ENCODE assay signal across 8 mouse cellular contexts in the genomic region with DNA sequence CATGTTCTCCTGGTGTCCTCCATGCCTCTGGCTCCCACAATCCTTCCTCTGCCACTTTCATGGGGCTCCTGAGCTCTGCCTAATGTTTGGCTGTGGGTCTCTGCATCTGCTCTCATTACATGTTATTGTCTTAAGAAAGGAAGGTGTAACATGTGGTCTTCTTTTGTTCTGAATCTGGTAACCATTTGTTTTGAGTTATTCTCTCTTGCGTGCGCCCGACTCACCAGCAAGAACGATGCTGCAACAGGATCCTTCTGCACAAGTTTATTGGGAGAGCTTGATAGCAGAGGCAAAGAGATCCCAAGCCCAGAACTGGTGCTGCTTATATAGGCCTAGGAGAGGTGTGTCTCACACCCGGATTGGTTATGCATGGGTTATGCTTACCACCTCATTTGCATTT. TPM values are rescaled to one million over a fixed set of nuclear protein-coding genes. Genes with fewer than 3 reads are reported as not detected.
"Had no signal": no experiment of that assay in that cellular context is flagged by ENCODE, and none has a peak within 500 bp of the region (broad histone marks: within the 10 kb centered on the region; RNA-seq: fewer than 3 reads in every experiment).

A gene (minus strand): TSS at position 101 of the 400 bp plus-strand sequence.

RNA-seq across cellular contexts. Expression of the gene that starts here (rescaled TPM):
- total RNA-seq: neutrophil, adult 5-6 weeks had no signal
- polyA plus RNA-seq: neural tube, embryonic 13.5 days; neural tube, embryonic 14.5 days; neural tube, embryonic 15.5 days; stomach, embryonic 14.5 days; stomach, embryonic 15.5 days; stomach, embryonic 16.5 days; stomach, postnatal 0 days had no signal
